Comparison of ENCODE assay signal across 8 mouse cellular contexts in the genomic region with DNA sequence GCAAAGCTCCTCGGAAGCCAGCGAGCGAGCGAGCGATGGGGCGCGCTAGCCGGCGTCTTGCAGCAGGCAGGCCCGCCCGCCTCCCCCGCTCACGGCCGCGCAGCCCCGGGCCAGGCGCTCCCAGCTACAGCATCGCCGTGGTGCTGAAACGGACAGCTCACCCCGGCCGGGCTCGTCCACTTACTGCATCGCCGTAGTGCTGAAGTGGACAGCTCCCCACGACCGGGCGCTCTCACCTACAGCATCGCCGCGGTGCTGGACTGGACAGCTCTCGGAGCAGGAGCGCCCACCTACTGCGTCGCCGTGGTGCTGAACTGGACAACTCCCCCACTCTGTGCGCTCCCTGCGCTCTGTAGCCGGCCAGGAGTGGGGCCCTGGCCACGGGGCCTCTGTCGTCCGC. TPM values are rescaled to one million over a fixed set of nuclear protein-coding genes. Genes with fewer than 3 reads are reported as not detected.
DNase-seq lines count a peak whose midpoint lies in the region; ATAC-seq lines count a peak whose summit lies in the region.

Cacng2 (minus strand) TSS at position 325 of the 400 bp plus-strand sequence.

- peaks cover 17% of the 10 kb centered on the region for H3K27me3 ChIP-seq in heart, embryonic 11.5 days (ENCODE audit: control insufficient read depth, insufficient read depth, low read length)
- peaks cover 33% of the 10 kb centered on the region for H3K27me3 ChIP-seq in kidney, embryonic 15.5 days
- H3K27me3 ChIP-seq in limb, embryonic 15.5 days: peaks cover 26% of the 10 kb centered on the region

- under 1% methylated on average over 41 of the region's 42 CpGs for WGBS in heart, embryonic 11.5 days (ENCODE audit: insufficient replicate concordance)
- under 1% methylated on average over 42 of the region's 42 CpGs for WGBS in kidney, embryonic 15.5 days
- under 1% methylated on average over 39 of the region's 42 CpGs for WGBS in limb, embryonic 15.5 days

- no peak within 1 kb of the TSS for H3K27ac ChIP-seq in heart, embryonic 11.5 days (ENCODE audit: low read depth, low read length)
- no peak within 1 kb of the TSS for H3K27ac ChIP-seq in kidney, embryonic 15.5 days
- no peak within 1 kb of the TSS for H3K27ac ChIP-seq in limb, embryonic 15.5 days

- peak within 1 kb of the TSS; percentile 57 for H3K4me2 ChIP-seq in heart, embryonic 11.5 days
- peak within 1 kb of the TSS; percentile 64 for H3K4me2 ChIP-seq in kidney, embryonic 15.5 days
- peak within 1 kb of the TSS; percentile 47 for H3K4me2 ChIP-seq in limb, embryonic 15.5 days

- H3K36me3 ChIP-seq in heart, embryonic 11.5 days (ENCODE audit: control insufficient read depth, insufficient read depth, low read length): no peaks in the 10 kb centered on the region
- H3K36me3 ChIP-seq in kidney, embryonic 15.5 days: no peaks in the 10 kb centered on the region
- H3K36me3 ChIP-seq in limb, embryonic 15.5 days: no peaks in the 10 kb centered on the region

- H3K4me3 ChIP-seq in heart, embryonic 11.5 days (ENCODE audit: low read depth, low read length): peak within 1 kb of the TSS; percentile 23
- peak within 1 kb of the TSS; percentile 34 for H3K4me3 ChIP-seq in kidney, embryonic 15.5 days (replicated peaks)
- peak within 1 kb of the TSS; percentile 20 for H3K4me3 ChIP-seq in limb, embryonic 15.5 days

- peak; percentile 80 for DNase-seq in 3T3-L1 (ENCODE audit: low read depth, low spot score)
- DNase-seq in brain, adult 2 months (ENCODE audit: low read depth, low spot score): peak; percentile 89
- DNase-seq in monocyte, adult 2 months (ENCODE audit: low read depth in 1 of 2, low spot score in 2 of 2): peak; percentile 81 to 84
- DNase-seq in spleen, postnatal 36 days (ENCODE audit: low spot score in 2 of 2): peak; percentile 85 to 86

- H3K9me3 ChIP-seq in heart, embryonic 11.5 days (replicated peaks; ENCODE audit: control insufficient read depth, low read length): no peaks in the 10 kb centered on the region
- no peaks in the 10 kb centered on the region for H3K9me3 ChIP-seq in kidney, embryonic 15.5 days (replicated peaks)
- H3K9me3 ChIP-seq in limb, embryonic 15.5 days: no peaks in the 10 kb centered on the region

- no peak within 1 kb of the TSS for H3K9ac ChIP-seq in heart, embryonic 11.5 days (ENCODE audit: low read depth, low read length)
- no peak within 1 kb of the TSS for H3K9ac ChIP-seq in kidney, embryonic 15.5 days
- H3K9ac ChIP-seq in limb, embryonic 15.5 days: no peak within 1 kb of the TSS

- ATAC-seq in erythroid progenitor cell, adult 5-6 weeks (replicated peaks; ENCODE audit: low FRiP score, poor library complexity, severe bottlenecking): 0 out of 2 replicates have a peak, but pooled peaks have one; percentile 47
- peak; percentile 87 for ATAC-seq in heart, embryonic 11.5 days (replicated peaks; ENCODE audit: insufficient number of reproducible peaks, low FRiP score, low TSS enrichment)
- peak; percentile 98 for ATAC-seq in kidney, embryonic 15.5 days (replicated peaks; ENCODE audit: low FRiP score)
- ATAC-seq in limb, embryonic 15.5 days (ENCODE audit: insufficient number of reproducible peaks, low FRiP score, low TSS enrichment, low read depth): peak; percentile 94

- H3K4me1 ChIP-seq in heart, embryonic 11.5 days (ENCODE audit: control insufficient read depth, insufficient read depth, low read length): no peaks in the 10 kb centered on the region; the same call in 1 of the 2 replicates
- H3K4me1 ChIP-seq in kidney, embryonic 15.5 days: peaks cover 8% of the 10 kb centered on the region
- H3K4me1 ChIP-seq in limb, embryonic 15.5 days: peaks cover 8% of the 10 kb centered on the region

RNA-seq across cellular contexts. Expression of gene Cacng2, which starts in this region (rescaled TPM):
- not detected in 2 replicates for total RNA-seq in erythroid progenitor cell, adult 5-6 weeks (2015; ENCODE audit: low replicate concordance)
- not detected in 2 replicates for total RNA-seq in erythroid progenitor cell, adult 5-6 weeks (2017; ENCODE audit: low replicate concordance)
- polyA plus RNA-seq in heart, embryonic 11.5 days (2014; fragmentation: Nextera tagmentation; extraction: Ambion mirVana): 0.06 and 0.10 TPM in 2 replicates
- 0.03 TPM in 1 of 2 replicates, not detected in the other for polyA plus RNA-seq in kidney, embryonic 15.5 days (2015; fragmentation: Nextera tagmentation; extraction: Ambion mirVana)
- 0.04 TPM in 1 of 2 replicates, not detected in the other for polyA plus RNA-seq in limb, embryonic 15.5 days (2015; fragmentation: Nextera tagmentation; extraction: Ambion mirVana)

Comparison
In these comparisons a context has a peak if more than half of its experiments do, and no peak if none do; other contexts are left out.
1. Peak in ATAC-seq in erythroid progenitor cell, adult 5-6 weeks; RNA of the gene not detected or under 1 TPM.
2. Peak in ATAC-seq, H3K4me3 ChIP-seq and H3K4me2 ChIP-seq in heart, embryonic 11.5 days; RNA of the gene not detected or under 1 TPM.
3. Peak in ATAC-seq, H3K4me3 ChIP-seq and H3K4me2 ChIP-seq in kidney, embryonic 15.5 days; RNA of the gene not detected or under 1 TPM.
4. Peak in ATAC-seq, H3K4me3 ChIP-seq and H3K4me2 ChIP-seq in limb, embryonic 15.5 days; RNA of the gene not detected or under 1 TPM.
5. ATAC-seq: peak in every context shown above with its lines; median percentile 98 in kidney, embryonic 15.5 days; 94 in limb, embryonic 15.5 days; 87 in heart, embryonic 11.5 days; 47 in erythroid progenitor cell, adult 5-6 weeks.